Mouse (Mus musculus): ENCODE measurements around the gene Dnajc17. TPM values are rescaled to one million over a fixed set of nuclear protein-coding genes. Genes with fewer than 3 reads are reported as not detected.

The Dnajc17 gene
- total RNA-seq, 2 experiments from 2014 or later: 16.9 to 18.8 TPM

DNA sequence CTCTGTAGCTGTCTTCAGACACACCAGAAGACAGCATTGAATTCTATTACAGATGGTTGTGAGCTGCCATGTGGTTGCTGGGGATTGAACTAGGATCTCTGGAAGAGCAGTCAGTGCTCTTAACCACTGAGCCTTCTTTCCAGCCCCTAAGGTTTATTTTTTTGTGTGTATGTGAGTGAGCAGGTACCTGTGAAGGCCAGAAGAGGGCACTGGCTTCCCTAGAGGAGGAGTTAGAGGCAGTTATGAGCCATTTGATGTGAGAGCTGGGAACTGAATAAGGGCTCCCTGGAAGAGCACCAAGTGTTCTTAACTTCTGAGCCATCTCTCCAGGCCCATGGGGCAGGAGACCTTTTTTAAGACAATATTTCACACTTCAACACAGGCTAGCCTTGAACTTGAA lies 43.2 kb downstream of the Dnajc17 start:
- no peak for DNase-seq (ENCODE audit: low spot score in 2 of 2)

DNA sequence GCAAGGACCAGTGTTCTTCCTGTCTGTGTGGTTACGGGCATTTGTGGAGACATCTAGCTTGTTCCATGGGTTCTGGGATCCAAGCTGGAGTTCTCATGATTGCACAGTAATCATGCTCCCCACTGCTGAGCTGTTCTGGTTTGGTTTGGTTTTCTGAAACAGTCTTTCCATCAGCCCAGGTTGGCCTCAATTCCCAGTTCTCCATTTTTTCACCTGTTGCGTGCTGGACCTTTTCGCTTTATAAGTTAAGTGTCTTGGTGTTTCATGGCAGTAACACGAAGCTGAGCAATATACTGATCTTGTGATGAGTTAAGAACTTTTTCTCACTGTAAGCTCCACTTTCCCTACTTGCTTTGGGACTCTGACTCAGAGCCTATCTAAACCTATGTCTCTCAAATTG lies 44.6 kb downstream of the Dnajc17 start:
- no peak for DNase-seq (ENCODE audit: low spot score in 2 of 2)

DNA sequence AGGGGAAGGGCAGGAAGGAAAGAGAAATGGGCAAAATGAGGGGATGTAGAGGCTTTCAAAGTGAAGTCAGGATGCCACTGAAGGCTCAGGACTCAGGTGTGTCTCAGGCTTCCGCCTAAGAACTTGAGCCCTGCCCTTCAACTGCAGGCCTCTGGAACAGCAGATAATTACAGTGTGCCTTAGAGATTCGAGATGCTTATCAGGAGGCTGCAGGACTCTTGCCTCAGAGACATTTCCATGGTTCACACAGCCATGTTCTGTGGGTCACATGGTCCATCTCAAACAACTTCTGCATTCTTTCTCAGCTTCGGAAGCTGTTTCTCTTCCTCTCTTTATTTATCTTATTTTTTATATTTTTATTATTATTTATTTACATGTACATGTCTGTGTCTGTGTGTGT lies 45.5 kb downstream of the Dnajc17 start:
- DNase-seq (ENCODE audit: low spot score in 2 of 2): no peak

DNA sequence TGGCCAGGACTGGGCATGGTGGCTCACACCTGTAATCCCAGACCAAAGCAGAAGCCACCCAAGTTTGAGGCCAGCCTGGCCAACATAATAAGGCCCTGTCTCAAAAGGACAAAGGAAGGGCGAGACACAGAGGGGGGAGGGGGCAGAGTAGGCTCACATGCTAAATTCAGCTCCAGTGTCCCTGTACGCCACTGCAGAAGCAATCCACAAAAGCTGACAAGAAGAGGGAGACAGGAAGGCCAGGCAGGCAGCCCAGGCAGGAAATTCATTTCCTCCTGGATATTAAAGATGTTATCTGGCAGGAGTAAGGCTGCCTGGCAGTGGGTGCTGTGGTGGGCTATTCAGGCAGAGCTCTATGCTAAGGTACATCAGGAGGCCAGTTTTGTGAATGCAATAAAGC lies 47.3 kb downstream of the Dnajc17 start:
- DNase-seq (ENCODE audit: low spot score in 2 of 2): no peak

DNA sequence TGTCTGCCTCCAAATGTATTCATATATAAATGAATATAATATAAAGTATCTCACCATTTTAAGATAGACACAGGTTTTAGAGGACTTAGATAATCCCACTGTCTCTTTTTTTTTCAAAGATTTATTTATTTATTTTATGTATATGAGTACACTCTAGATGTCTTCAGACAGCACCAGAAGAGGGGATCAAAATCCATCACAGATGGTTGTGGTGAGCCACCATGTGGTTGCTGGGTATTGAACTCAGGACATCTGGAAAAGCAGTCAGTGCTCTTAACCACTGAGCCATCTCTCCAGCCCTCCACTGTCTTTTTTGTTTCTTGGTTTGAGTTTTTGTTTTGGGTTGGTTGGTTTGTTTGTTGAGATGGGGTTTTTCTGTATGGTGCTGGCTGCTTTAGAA lies 50.8 kb downstream of the Dnajc17 start:
- DNase-seq (ENCODE audit: low spot score in 2 of 2): no peak

DNA sequence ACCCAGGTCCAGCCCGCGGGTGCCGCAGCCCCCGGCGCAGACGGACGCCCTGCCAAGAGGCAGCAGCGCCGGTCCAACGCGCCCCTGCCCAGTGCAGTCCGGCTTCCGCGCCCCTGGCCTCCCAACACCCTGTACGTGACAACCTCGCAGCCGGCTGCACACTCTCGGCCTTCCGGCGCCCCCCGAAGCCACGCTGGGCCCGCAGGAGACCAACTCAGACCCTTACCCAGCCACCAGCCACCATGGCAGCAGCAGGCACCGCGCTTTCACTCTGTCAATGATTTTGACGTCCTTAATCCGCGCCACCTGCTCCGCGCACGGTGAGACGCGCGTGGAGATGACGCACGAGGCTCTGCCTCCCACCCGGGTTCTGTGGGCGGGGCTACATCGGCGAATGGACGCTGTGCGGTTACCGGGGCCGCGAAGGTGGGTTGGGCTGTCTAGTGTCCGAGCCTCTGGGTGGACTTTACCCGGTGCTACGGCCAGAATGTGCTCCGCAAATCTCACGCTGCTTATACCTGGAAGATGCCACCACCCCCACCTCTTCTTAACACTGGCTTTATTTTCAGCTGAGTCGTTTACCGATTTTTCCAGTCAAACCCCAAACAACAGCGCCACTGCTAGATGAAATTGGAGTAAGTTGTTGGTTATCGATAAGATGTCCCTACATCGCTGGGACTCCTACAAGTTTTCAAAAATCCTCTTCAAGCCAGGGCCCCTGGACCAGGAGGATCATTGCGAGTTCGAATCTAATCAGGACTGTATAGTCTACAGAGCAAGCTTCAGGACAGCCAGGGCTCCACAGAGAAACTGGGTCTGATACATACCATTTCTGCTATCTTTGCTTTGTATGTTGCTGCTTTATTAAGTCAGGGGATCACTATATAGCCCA lies 51.7 kb downstream of the Dnajc17 start, which contains the start of gene Rmdn3:
Gene Rmdn3 (minus strand): TSS at position 354 of the 892 bp plus-strand sequence.
- peak; percentile 94 to 97 for DNase-seq (ENCODE audit: low spot score in 2 of 2)

DNA sequence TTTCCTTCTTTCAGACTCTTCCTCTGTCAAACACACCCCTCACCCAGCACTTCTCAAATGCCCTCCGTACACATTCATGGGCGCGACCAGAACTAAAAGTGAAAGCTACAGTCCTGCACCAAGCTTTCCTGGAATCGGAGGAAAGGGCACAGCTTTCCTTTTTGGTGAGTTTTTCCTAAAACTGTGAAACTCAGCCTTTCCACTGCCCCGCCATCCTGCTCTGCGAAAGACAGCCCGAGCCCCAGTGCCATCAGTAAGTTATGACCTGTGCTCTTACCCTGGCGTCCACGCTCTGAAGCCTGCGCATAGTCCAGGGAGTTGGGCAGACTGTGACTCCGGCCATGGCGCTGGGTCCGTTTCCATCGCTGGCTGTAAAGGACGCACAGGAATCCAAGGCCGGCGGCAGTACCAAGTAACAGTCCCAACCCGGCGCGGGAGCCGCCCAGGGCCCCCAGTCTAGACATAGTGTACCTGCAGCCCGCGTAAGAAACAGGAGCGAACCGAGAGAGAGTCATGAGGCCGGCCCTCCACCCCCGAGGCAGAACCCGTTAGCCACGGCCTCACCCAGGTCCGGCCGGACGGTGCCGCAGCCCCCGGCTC lies 52.4 kb downstream of the Dnajc17 start:
- peak in 1 of 2 experiments; percentile 28 for DNase-seq (ENCODE audit: low spot score in 2 of 2)

DNA sequence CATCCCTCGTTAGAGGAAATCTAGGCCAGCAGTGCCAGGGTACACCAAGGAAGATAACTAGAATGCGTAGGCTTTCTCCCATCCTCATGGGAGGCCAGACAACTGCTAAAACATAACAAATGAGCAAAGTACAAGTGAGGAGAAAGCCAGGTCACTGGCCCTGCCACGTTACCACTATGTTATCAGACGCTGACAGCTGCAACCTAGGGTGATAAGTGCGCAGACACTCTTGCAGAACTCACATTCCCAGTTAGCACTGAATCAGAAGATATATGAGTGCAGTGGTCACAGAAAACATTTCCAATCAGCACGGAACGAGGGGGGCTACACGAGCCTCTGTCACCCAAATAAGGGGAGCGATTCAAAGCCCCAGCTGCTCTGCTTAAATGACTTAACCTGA lies 53.2 kb downstream of the Dnajc17 start:
- no peak for DNase-seq (ENCODE audit: low spot score in 2 of 2)

DNA sequence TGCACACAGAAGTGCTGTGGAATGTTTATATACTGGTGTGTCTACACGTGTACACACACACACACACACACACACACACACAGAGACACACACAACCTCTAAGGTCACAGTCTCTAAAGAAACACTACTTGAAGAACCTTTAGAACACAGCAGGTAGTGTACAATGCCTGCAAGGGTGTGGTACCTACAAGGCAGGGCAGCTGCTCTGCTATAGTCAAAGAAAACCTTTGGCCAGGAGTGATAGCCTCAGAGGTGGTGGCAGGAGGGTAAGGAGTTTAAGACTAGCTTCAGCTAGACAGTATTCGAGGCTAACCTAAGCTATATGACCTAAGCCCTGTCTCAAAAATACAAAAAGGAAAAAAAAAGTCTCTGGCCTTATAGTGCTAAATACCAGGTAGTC lies 53.9 kb downstream of the Dnajc17 start:
- no peak for DNase-seq (ENCODE audit: low spot score in 2 of 2)

DNA sequence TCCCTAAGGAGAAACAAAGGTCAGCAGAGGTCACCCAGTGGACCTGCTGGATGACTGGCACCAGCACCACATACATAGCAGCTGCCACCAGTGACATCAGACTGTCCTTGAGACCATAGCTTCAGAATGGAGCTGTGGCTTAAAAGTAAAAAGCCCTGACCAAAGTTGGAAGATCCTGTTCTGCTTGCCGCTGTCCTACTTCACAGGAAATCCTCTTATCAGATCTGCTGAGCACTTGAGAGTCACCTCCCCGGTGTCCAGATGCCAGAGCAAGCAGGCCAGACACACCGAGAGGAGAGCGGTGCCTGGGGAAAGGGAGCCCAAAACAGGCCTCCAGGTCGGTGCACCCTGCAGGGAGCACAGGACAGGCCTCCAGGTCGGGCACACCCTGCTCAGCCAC lies 56.3 kb downstream of the Dnajc17 start:
- DNase-seq (ENCODE audit: low spot score in 2 of 2): no peak

DNA sequence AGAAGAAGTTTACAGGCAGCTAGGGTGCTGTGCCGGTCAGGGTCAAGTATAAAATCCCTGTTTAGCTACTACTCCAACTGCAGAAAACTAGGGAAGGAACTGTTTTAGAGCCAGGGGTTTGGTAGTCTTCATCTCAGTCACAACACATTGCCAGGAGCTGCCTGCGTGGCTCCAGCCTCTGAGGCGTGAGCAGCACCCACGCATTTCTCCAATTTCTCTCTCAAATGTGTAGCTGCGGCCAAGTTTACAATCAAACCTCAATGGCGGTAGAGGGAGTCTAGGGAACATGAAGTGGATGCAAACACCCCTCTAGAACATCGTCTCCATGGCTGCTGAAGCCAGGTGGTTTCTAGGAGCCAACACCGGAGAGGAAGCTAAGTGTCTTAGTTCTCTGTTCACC lies 60.8 kb downstream of the Dnajc17 start:
- DNase-seq (ENCODE audit: low spot score in 2 of 2): no peak

DNA sequence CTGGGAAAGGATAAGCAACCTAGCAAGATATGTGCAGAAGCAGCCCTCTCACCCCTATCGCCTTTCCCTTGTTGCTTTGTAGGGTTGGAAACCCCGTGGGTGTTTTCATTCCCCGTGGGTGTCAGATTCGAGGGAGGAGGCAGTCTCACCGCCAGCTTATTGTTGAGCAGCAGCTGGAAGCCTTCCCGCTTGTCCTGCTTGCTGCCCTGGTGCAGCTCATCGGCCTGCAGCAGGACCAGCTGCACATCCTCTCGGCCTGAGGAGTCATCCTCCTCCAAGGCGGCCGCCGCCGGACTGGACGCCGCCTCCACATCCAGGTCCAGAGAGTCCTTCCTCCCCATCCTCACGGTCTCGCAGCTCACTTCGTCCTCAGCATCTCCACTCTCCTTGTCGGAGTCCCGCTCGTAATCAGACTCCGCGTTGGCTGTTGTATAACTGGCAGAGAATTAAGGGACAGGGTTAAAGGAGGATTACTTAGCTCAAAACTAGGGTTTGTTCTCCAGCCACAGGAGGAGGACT lies 61.4 kb downstream of the Dnajc17 start:
- no peak for DNase-seq (ENCODE audit: low spot score in 2 of 2)

DNA sequence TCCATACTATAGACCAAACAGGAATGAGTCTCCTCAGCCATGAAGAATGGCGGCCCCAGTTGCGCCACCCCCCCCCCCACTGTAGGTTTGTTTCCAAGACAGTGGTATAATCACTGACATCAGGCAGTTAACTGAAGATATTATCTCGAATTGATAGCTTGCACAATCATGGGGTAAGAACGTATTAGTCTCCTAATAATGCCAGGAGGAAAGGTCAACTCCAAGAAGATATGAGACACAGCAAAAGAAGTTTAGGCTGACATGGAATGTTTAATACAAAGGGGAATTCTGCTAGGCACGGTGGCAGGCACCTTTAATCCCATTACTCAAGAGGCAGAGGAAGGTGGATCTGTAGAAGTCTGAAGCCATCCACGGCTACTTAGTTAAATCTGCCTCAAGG lies 62.2 kb downstream of the Dnajc17 start:
- DNase-seq (ENCODE audit: low spot score in 2 of 2): no peak

DNA sequence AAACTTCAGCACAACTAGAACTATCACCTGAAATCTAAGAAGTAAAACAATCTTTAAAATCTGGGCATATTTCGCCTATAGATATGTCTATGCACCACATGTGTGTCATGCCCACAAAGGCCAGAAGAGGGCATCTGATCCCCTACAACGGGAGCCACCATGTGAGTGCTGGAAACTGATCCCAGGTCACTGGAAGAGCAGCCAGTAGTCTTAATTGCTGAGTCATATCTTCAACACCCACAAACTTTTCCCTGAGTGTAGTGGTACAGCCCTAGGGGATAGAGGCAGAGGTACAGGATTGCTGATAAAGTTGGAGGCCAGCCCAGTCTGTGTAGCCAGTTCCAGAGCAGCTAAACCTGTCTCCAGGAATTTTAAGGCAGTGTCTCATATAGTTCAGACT lies 63.4 kb downstream of the Dnajc17 start:
- no peak for DNase-seq (ENCODE audit: low spot score in 2 of 2)

DNA sequence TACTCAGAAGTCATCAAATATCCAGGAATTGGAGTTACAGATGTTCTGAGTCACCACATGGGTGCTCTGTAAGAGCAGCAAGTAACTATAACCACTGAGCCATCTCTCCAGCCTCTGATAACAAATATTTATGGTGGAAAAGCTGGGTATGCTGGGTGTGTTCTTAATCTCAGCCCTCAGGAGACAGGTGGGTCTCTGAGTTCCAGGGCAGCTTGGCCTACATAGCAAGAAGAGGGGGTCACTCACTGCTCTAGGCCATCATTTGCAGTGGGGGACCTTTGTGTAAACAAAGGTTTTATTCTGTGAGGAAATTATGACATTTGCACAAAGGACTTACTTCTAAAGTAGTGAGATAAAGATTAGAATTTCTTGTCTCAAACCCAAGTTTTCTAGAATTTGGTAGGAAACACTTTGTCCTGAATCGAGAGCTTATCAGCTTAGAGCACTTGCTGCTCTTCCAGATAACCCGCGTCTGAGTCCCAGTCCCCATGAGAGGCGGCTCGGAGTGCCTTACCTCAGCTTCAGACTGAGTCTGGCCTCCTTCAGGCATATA lies 72.2 kb downstream of the Dnajc17 start:
- DNase-seq (ENCODE audit: low spot score in 2 of 2): no peak

Other genes starting within 250 kb of the Dnajc17 start
- 10 to 100 TPM; 62.5 to 63.6 TPM for gene Ccdc32, start 179.4 kb downstream of the Dnajc17 start, total RNA-seq (2021)
- gene Rpusd2, start 174.0 kb downstream of the Dnajc17 start, total RNA-seq (2021): 1 to 10 TPM; 6.0 to 6.1 TPM
- 1 to 10 TPM in 1 of 2 experiments, under 1 TPM in 1; 0.95 to 1.2 TPM for gene Knl1, start 161.7 kb downstream of the Dnajc17 start, total RNA-seq (2021)
- 1 to 10 TPM; 1.8 TPM for gene Rad51, start 96.0 kb downstream of the Dnajc17 start, total RNA-seq (2021)
- 10 to 100 TPM; 46.5 to 55.6 TPM for gene Rmdn3, start 51.8 kb downstream of the Dnajc17 start, total RNA-seq (2021)
- not detected for gene Gchfr, start 41.0 kb downstream of the Dnajc17 start, total RNA-seq (2021)
- gene Gm14137, start 34.3 kb downstream of the Dnajc17 start, total RNA-seq (2021): not detected
- 10 to 100 TPM; 33.7 to 38.0 TPM for gene Zfyve19, start 178 bp downstream of the Dnajc17 start, total RNA-seq (2021)
- gene Ppp1r14d, start 21.1 kb upstream of the Dnajc17 start, total RNA-seq (2021): not detected
- gene Spint1, start 28.6 kb upstream of the Dnajc17 start, total RNA-seq (2021): under 1 TPM; 0.64 to 0.88 TPM
- 1 to 10 TPM; 9.4 to 9.6 TPM for gene Rhov, start 62.5 kb upstream of the Dnajc17 start, total RNA-seq (2021)
- 10 to 100 TPM; 34.0 to 34.3 TPM for gene Vps18, start 79.9 kb upstream of the Dnajc17 start, total RNA-seq (2021)
- gene Dll4, start 117.0 kb upstream of the Dnajc17 start, total RNA-seq (2021): 1 to 10 TPM; 5.6 to 6.3 TPM
- 1 to 10 TPM; 6.6 to 7.8 TPM for gene Chac1, start 142.4 kb upstream of the Dnajc17 start, total RNA-seq (2021)